ENCODE assay signal across 15 mouse cellular contexts in genomic region chr12:71746011-71746410, GRCm38 (mm10).
A peak's percentile ranks its signal among the peaks of the same experiment; 100 is the strongest.
DNase-seq lines count a peak whose midpoint lies in the region; ATAC-seq and TF ChIP-seq lines count a peak whose summit lies in the region.
"Had no signal": no experiment of that assay in that cellular context is flagged by ENCODE, and none has a peak within 500 bp of the region (broad histone marks: within the 10 kb centered on the region; RNA-seq: fewer than 3 reads in every experiment).

No protein-coding gene starts in this region.

- no peak overlapping the region for H3K27ac ChIP-seq in heart, embryonic 10.5 days
- peak overlapping the region; percentile 96; the same call in 1 of the 2 replicates for H3K27ac ChIP-seq in stomach, embryonic 14.5 days (ENCODE audit: low read length)
- H3K27ac ChIP-seq in stomach, postnatal 0 days (replicated peaks), result no peak overlapping the region
- H3K27ac ChIP-seq: limb, embryonic 13.5 days; neural tube, embryonic 15.5 days had no signal

- H3K4me3 ChIP-seq in heart, embryonic 10.5 days, result no peak overlapping the region
- H3K4me3 ChIP-seq in stomach, embryonic 14.5 days (ENCODE audit: low read depth, low read length), result no peak overlapping the region
- H3K4me3 ChIP-seq in stomach, postnatal 0 days (ENCODE audit: low read depth, low read length), result no peak overlapping the region
- H3K4me3 ChIP-seq: forebrain, embryonic 15.5 days; limb, embryonic 13.5 days; neural tube, embryonic 15.5 days had no signal

- no peak for TF ChIP-seq EP300 in stomach, postnatal 0 days (optimal IDR thresholded peaks at IDR 0.05)

- no peaks in the 10 kb centered on the region for H3K27me3 ChIP-seq in heart, embryonic 10.5 days (ENCODE audit: insufficient read depth, poor library complexity, severe bottlenecking)
- H3K27me3 ChIP-seq in stomach, embryonic 14.5 days (ENCODE audit: control insufficient read depth, insufficient read depth, low read length), result no peaks in the 10 kb centered on the region
- H3K27me3 ChIP-seq in stomach, postnatal 0 days (ENCODE audit: control insufficient read depth, insufficient read depth, low read length), result no peaks in the 10 kb centered on the region
- H3K27me3 ChIP-seq: forebrain, embryonic 15.5 days; limb, embryonic 13.5 days; neural tube, embryonic 15.5 days had no signal

- ATAC-seq in stomach, embryonic 14.5 days (ENCODE audit: insufficient number of reproducible peaks, insufficient read depth, low FRiP score, low read depth), result no peak
- no peak for ATAC-seq in stomach, postnatal 0 days (ENCODE audit: low FRiP score, low TSS enrichment)
- ATAC-seq in erythroid progenitor cell, adult 5-6 weeks (replicated peaks; ENCODE audit: low FRiP score, poor library complexity, severe bottlenecking), result no peak
- ATAC-seq: forebrain, embryonic 15.5 days; inflammation-experienced regulatory T-cells, adult 6 months had no signal

- DNase-seq in heart, adult 11 months, result peak; percentile 94
- no peak for DNase-seq in heart, embryonic 10.5 days (ENCODE audit: low spot score)
- peak; percentile 70 for DNase-seq in kidney, postnatal 10 days
- DNase-seq in kidney, adult 11 months, result no peak
- DNase-seq in stomach, postnatal 0 days (ENCODE audit: low spot score), result no peak
- DNase-seq in layer of hippocampus, postnatal 25 days (ENCODE audit: extremely low spot score in 1 of 2, low spot score in 1 of 2), result no peak
- DNase-seq: adrenal gland, adult 8-10 months; B cell, adult 2 months; cerebellum, adult 9-10 months had no signal

- WGBS in heart, embryonic 10.5 days, result 70% methylated on average over 6 of the region's 6 CpGs
- 52% methylated on average over 6 of the region's 6 CpGs for WGBS in stomach, embryonic 14.5 days
- 49% methylated on average over 6 of the region's 6 CpGs for WGBS in stomach, postnatal 0 days

- no peaks in the 10 kb centered on the region for H3K36me3 ChIP-seq in heart, embryonic 10.5 days
- H3K36me3 ChIP-seq in stomach, embryonic 14.5 days (ENCODE audit: control insufficient read depth, insufficient read depth, low read length), result no peaks in the 10 kb centered on the region
- no peaks in the 10 kb centered on the region for H3K36me3 ChIP-seq in stomach, postnatal 0 days (ENCODE audit: control insufficient read depth, insufficient read depth, low read length)
- H3K36me3 ChIP-seq: forebrain, embryonic 15.5 days; limb, embryonic 13.5 days; neural tube, embryonic 15.5 days had no signal

- TF ChIP-seq CTCF in stomach, postnatal 0 days (IDR thresholded peaks at IDR 0.05; ENCODE audit: low read depth), result no peak

- no peak overlapping the region for H3K4me2 ChIP-seq in stomach, embryonic 14.5 days (replicated peaks; ENCODE audit: low read depth, low read length)
- H3K4me2 ChIP-seq in stomach, postnatal 0 days (replicated peaks; ENCODE audit: low read depth), result no peak overlapping the region
- H3K4me2 ChIP-seq: forebrain, embryonic 15.5 days; limb, embryonic 13.5 days; neural tube, embryonic 15.5 days had no signal

- H3K4me1 ChIP-seq in heart, embryonic 10.5 days, result peaks cover 35% of the 10 kb centered on the region
- peaks cover 19% of the 10 kb centered on the region; the same call in 1 of the 2 replicates for H3K4me1 ChIP-seq in stomach, embryonic 14.5 days (ENCODE audit: control insufficient read depth, insufficient read depth, low read length)
- peaks cover 6% of the 10 kb centered on the region for H3K4me1 ChIP-seq in stomach, postnatal 0 days (replicated peaks; ENCODE audit: control insufficient read depth, insufficient read depth)

- no peak overlapping the region for H3K9ac ChIP-seq in stomach, embryonic 14.5 days (replicated peaks; ENCODE audit: low read depth, low read length)
- no peak overlapping the region for H3K9ac ChIP-seq in stomach, postnatal 0 days (ENCODE audit: low read length)
- H3K9ac ChIP-seq: forebrain, embryonic 15.5 days; limb, embryonic 13.5 days; neural tube, embryonic 15.5 days had no signal

- H3K9me3 ChIP-seq in heart, embryonic 10.5 days, result no peaks in the 10 kb centered on the region
- H3K9me3 ChIP-seq in stomach, embryonic 14.5 days (ENCODE audit: control insufficient read depth, low read depth, low read length), result no peaks in the 10 kb centered on the region
- no peaks in the 10 kb centered on the region for H3K9me3 ChIP-seq in stomach, postnatal 0 days (ENCODE audit: control insufficient read depth, low read length)
- H3K9me3 ChIP-seq: forebrain, embryonic 15.5 days; limb, embryonic 13.5 days; neural tube, embryonic 15.5 days had no signal

Comparison
In these comparisons a context has a peak if more than half of its experiments do, and no peak if none do; other contexts are left out.
1. DNase-seq: peak in heart, adult 11 months (single experiment) and kidney, postnatal 10 days (single experiment); none in heart, embryonic 10.5 days (single experiment), kidney, adult 11 months (single experiment), stomach, postnatal 0 days (single experiment) and layer of hippocampus, postnatal 25 days (0 of 2).